Mouse (Mus musculus): Measurements from ENCODE around the gene Taar7b. TPM values are rescaled to one million over a fixed set of nuclear protein-coding genes. Genes with fewer than 3 reads are reported as not detected.

The Taar7b gene
- polyA plus RNA-seq (2016; fragmentation: Nextera tagmentation; extraction: Ambion mirVana) = not detected in 2 replicates

GRCm38 (mm10) chr10:23999639-24000038, at the start of gene Taar7b:
Taar7b (plus strand) TSS chr10:23999939.
- H3K9me3 ChIP-seq (replicated peaks) = no peaks in the 10 kb centered on the region
- 87% methylated on average over 1 of the region's 1 CpGs for WGBS
- no peaks in the 10 kb centered on the region for H3K27me3 ChIP-seq (ENCODE audit: low read depth, poor library complexity, severe bottlenecking)

GRCm38 (mm10) chr10:23951714-23952113, 48.0 kb upstream of the Taar7b start:
- WGBS = 88% methylated on average over 6 of the region's 6 CpGs
- H3K4me3 ChIP-seq = no peak overlapping the region
- H3K27ac ChIP-seq (replicated peaks) = no peak overlapping the region
- no peaks in the 10 kb centered on the region for H3K27me3 ChIP-seq (ENCODE audit: low read depth, poor library complexity, severe bottlenecking)
- H3K36me3 ChIP-seq = no peaks in the 10 kb centered on the region
- no peaks in the 10 kb centered on the region for H3K4me1 ChIP-seq
- H3K9me3 ChIP-seq (replicated peaks) = no peaks in the 10 kb centered on the region
- DNase-seq (ENCODE audit: low spot score) = no peak

More at GRCm38 (mm10) chr10:23999639-24000038, at the start of gene Taar7b:
- Histone ChIP-seq H3K4me3 (no peak within 1 kb of the TSS), H3K4me1 (no peaks in the 10 kb centered on the region), H3K27ac (replicated peaks) (no peak within 1 kb of the TSS), H3K36me3 (no peaks in the 10 kb centered on the region)
- DNase-seq (ENCODE audit: low spot score) = no peak

GRCm38 (mm10) chr10:23959071-23959470, 40.7 kb upstream of the Taar7b start:
- H3K27me3 ChIP-seq (ENCODE audit: low read depth, poor library complexity, severe bottlenecking) = no peaks in the 10 kb centered on the region
- DNase-seq (ENCODE audit: low spot score) = no peak
- H3K9me3 ChIP-seq (replicated peaks) = no peaks in the 10 kb centered on the region
- no peaks in the 10 kb centered on the region for H3K36me3 ChIP-seq
- no peak overlapping the region for H3K27ac ChIP-seq (replicated peaks)
- no peak overlapping the region for H3K4me3 ChIP-seq
- 70% methylated on average over 3 of the region's 3 CpGs for WGBS
- no peaks in the 10 kb centered on the region for H3K4me1 ChIP-seq

- Histone ChIP-seq H3K27ac (replicated peaks) (no peak within 1 kb of the TSS), H3K9me3 (replicated peaks) (no peaks in the 10 kb centered on the region), H3K4me3 (no peak within 1 kb of the TSS), H3K27me3 (ENCODE audit: low read depth, poor library complexity, severe bottlenecking) (no peaks in the 10 kb centered on the region), H3K36me3 (no peaks in the 10 kb centered on the region), H3K4me1 (no peaks in the 10 kb centered on the region)
- no peak for DNase-seq (ENCODE audit: low spot score)
- WGBS = 95% methylated on average over 13 of the region's 13 CpGs
These were observed 39.3 kb upstream of the Taar7b start, which contains the start of gene Taar4 for GRCm38 (mm10) chr10:23960444-23960915. Taar4 (plus strand) TSS chr10:23960494.

- Histone ChIP-seq H3K4me3 (no peak overlapping the region), H3K36me3 (no peaks in the 10 kb centered on the region), H3K4me1 (no peaks in the 10 kb centered on the region), H3K27me3 (ENCODE audit: low read depth, poor library complexity, severe bottlenecking) (no peaks in the 10 kb centered on the region), H3K27ac (replicated peaks) (no peak overlapping the region), H3K9me3 (replicated peaks) (no peaks in the 10 kb centered on the region)
- WGBS = 84% methylated on average over 3 of the region's 3 CpGs
- DNase-seq (ENCODE audit: low spot score) = no peak
These were observed 36.3 kb upstream of the Taar7b start for GRCm38 (mm10) chr10:23963444-23963843.

GRCm38 (mm10) chr10:23964921-23965610, 34.7 kb upstream of the Taar7b start:
- Histone ChIP-seq H3K36me3 (no peaks in the 10 kb centered on the region), H3K27ac (replicated peaks) (no peak overlapping the region), H3K9me3 (replicated peaks) (no peaks in the 10 kb centered on the region), H3K4me3 (no peak overlapping the region), H3K4me1 (no peaks in the 10 kb centered on the region), H3K27me3 (ENCODE audit: low read depth, poor library complexity, severe bottlenecking) (no peaks in the 10 kb centered on the region)
- WGBS = 88% methylated on average over 6 of the region's 6 CpGs
- DNase-seq (ENCODE audit: low spot score) = no peak

GRCm38 (mm10) chr10:23970656-23971165, 29.0 kb upstream of the Taar7b start, which contains the start of gene Taar5:
Taar5 (plus strand) TSS chr10:23970706.
- no peaks in the 10 kb centered on the region for H3K4me1 ChIP-seq
- no peak within 1 kb of the TSS for H3K27ac ChIP-seq (replicated peaks)
- no peaks in the 10 kb centered on the region for H3K27me3 ChIP-seq (ENCODE audit: low read depth, poor library complexity, severe bottlenecking)
- no peak for DNase-seq (ENCODE audit: low spot score)
- no peak within 1 kb of the TSS for H3K4me3 ChIP-seq
- no peaks in the 10 kb centered on the region for H3K36me3 ChIP-seq
- H3K9me3 ChIP-seq (replicated peaks) = no peaks in the 10 kb centered on the region
- WGBS = 91% methylated on average over 11 of the region's 11 CpGs

- DNase-seq (ENCODE audit: low spot score) = no peak
- no peaks in the 10 kb centered on the region for H3K9me3 ChIP-seq (replicated peaks)
- 84% methylated on average over 5 of the region's 5 CpGs for WGBS
- H3K27ac ChIP-seq (replicated peaks) = no peak overlapping the region
- H3K4me1 ChIP-seq = no peaks in the 10 kb centered on the region
- H3K4me3 ChIP-seq = no peak overlapping the region
- H3K36me3 ChIP-seq = no peaks in the 10 kb centered on the region
- H3K27me3 ChIP-seq (ENCODE audit: low read depth, poor library complexity, severe bottlenecking) = no peaks in the 10 kb centered on the region
These were observed 28.5 kb upstream of the Taar7b start for GRCm38 (mm10) chr10:23971256-23971655.

GRCm38 (mm10) chr10:23977958-23978357, 21.8 kb upstream of the Taar7b start:
- Histone ChIP-seq H3K27me3 (ENCODE audit: low read depth, poor library complexity, severe bottlenecking) (no peaks in the 10 kb centered on the region), H3K27ac (replicated peaks) (no peak overlapping the region), H3K4me1 (no peaks in the 10 kb centered on the region), H3K4me3 (no peak overlapping the region), H3K9me3 (replicated peaks) (no peaks in the 10 kb centered on the region), H3K36me3 (no peaks in the 10 kb centered on the region)
- DNase-seq (ENCODE audit: low spot score) = no peak
- WGBS = 48% methylated on average over 4 of the region's 4 CpGs

- Histone ChIP-seq H3K27me3 (ENCODE audit: low read depth, poor library complexity, severe bottlenecking) (no peaks in the 10 kb centered on the region), H3K9me3 (replicated peaks) (no peaks in the 10 kb centered on the region), H3K36me3 (no peaks in the 10 kb centered on the region), H3K4me1 (peaks cover 3% of the 10 kb centered on the region; the same call in 1 of the 2 replicates), H3K27ac (replicated peaks) (no peak overlapping the region), H3K4me3 (no peak overlapping the region)
- DNase-seq (ENCODE audit: low spot score) = peak; percentile 77
- 45% methylated on average over 16 of the region's 16 CpGs for WGBS
These were observed 20.6 kb upstream of the Taar7b start for GRCm38 (mm10) chr10:23978901-23979705.

GRCm38 (mm10) chr10:23985546-23985945, 14.2 kb upstream of the Taar7b start, which contains the start of gene Taar6:
Taar6 (minus strand) TSS chr10:23985646.
- Histone ChIP-seq H3K27me3 (ENCODE audit: low read depth, poor library complexity, severe bottlenecking) (no peaks in the 10 kb centered on the region), H3K27ac (replicated peaks) (no peak within 1 kb of the TSS), H3K36me3 (no peaks in the 10 kb centered on the region), H3K9me3 (replicated peaks) (0 out of 2 replicates have a peak, but pooled peaks cover 3% of the 10 kb centered on the region), H3K4me1 (peaks cover 6% of the 10 kb centered on the region; the same call in 1 of the 2 replicates), H3K4me3 (no peak within 1 kb of the TSS)
- WGBS = 78% methylated on average over 8 of the region's 8 CpGs
- no peak for DNase-seq (ENCODE audit: low spot score)

- peaks cover 6% of the 10 kb centered on the region; the same call in 1 of the 2 replicates for H3K4me1 ChIP-seq
- H3K36me3 ChIP-seq = no peaks in the 10 kb centered on the region
- DNase-seq (ENCODE audit: low spot score) = no peak
- H3K27ac ChIP-seq (replicated peaks) = no peak overlapping the region
- WGBS = 89% methylated on average over 5 of the region's 5 CpGs
- H3K27me3 ChIP-seq (ENCODE audit: low read depth, poor library complexity, severe bottlenecking) = no peaks in the 10 kb centered on the region
- H3K4me3 ChIP-seq = no peak overlapping the region
- H3K9me3 ChIP-seq (replicated peaks) = 0 out of 2 replicates have a peak, but pooled peaks cover 3% of the 10 kb centered on the region
These were observed 13.3 kb upstream of the Taar7b start for GRCm38 (mm10) chr10:23986419-23986818.

All from midbrain, embryonic 10.5 days (tissue).